Mouse (Mus musculus): ENCODE measurements around the gene Dnajc28. TPM values are rescaled to one million over a fixed set of nuclear protein-coding genes. Genes with fewer than 3 reads are reported as not detected.

Gene Dnajc28
- polyA plus RNA-seq, 1 experiment from 2014 or later: 6.4 TPM

GRCm38 (mm10) chr16:91601081-91601480 lies 17.7 kb downstream of the Dnajc28 start:
- WGBS: 59% methylated on average over 4 of the region's 4 CpGs
- no peak for ATAC-seq (ENCODE audit: low FRiP score, low read depth)
- Histone ChIP-seq H3K27me3 (replicated peaks) (no peaks in the 10 kb centered on the region), H3K36me3 (no peaks in the 10 kb centered on the region), H3K4me2 (replicated peaks) (no peak overlapping the region), H3K4me3 (no peak overlapping the region), H3K27ac (no peak overlapping the region), H3K4me1 (peaks cover 5% of the 10 kb centered on the region; the same call in 1 of the 2 replicates), H3K9me3 (no peaks in the 10 kb centered on the region), H3K9ac (no peak overlapping the region)

GRCm38 (mm10) chr16:91599242-91599641 lies 19.6 kb downstream of the Dnajc28 start:
- H3K4me3 ChIP-seq: no peak overlapping the region
- no peak overlapping the region for H3K9ac ChIP-seq
- no peaks in the 10 kb centered on the region for H3K27me3 ChIP-seq (replicated peaks)
- ATAC-seq (ENCODE audit: low FRiP score, low read depth): no peak
- no peaks in the 10 kb centered on the region for H3K36me3 ChIP-seq
- H3K4me1 ChIP-seq: peaks cover 5% of the 10 kb centered on the region; the same call in 1 of the 2 replicates
- no peak overlapping the region for H3K27ac ChIP-seq
- no peaks in the 10 kb centered on the region for H3K9me3 ChIP-seq
- H3K4me2 ChIP-seq (replicated peaks): no peak overlapping the region

DNA sequence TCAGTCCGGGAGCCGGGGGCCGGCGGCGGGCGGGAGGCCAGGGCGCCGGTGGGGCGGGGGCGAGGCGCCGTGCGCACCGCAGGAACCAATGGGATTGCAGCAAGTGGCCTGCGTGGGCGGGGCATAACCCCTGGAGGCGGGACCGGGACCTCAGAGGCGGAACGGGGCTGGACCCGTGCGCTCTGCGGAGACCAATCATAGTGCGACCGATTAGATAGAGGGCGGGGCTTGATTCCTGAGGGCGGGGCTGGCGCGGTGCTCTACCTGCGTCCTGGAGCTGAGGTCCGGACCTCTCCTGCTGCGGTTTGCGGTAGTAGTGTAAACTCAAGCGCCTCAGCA lies 21.2 kb downstream of the Dnajc28 start, which contains the start of gene Tmem50b:
Gene Tmem50b (minus strand): TSS at position 129 of the 339 bp plus-strand sequence.
- Histone ChIP-seq H3K9me3 (no peaks in the 10 kb centered on the region), H3K27ac (0 out of 2 replicates have a peak within 1 kb of the TSS, but pooled peaks have one; percentile 37), H3K36me3 (peaks cover 4% of the 10 kb centered on the region; the same call in 1 of the 2 replicates), H3K9ac (peak within 1 kb of the TSS; percentile 78), H3K27me3 (replicated peaks) (no peaks in the 10 kb centered on the region), H3K4me3 (peak within 1 kb of the TSS; percentile 81), H3K4me2 (replicated peaks) (peak within 1 kb of the TSS; percentile 89), H3K4me1 (peaks cover 5% of the 10 kb centered on the region; the same call in 1 of the 2 replicates)
- under 1% methylated on average over 34 of the region's 34 CpGs for whole genome bisulfite sequencing
- ATAC-seq (ENCODE audit: low FRiP score, low read depth): peak; percentile 98

DNA sequence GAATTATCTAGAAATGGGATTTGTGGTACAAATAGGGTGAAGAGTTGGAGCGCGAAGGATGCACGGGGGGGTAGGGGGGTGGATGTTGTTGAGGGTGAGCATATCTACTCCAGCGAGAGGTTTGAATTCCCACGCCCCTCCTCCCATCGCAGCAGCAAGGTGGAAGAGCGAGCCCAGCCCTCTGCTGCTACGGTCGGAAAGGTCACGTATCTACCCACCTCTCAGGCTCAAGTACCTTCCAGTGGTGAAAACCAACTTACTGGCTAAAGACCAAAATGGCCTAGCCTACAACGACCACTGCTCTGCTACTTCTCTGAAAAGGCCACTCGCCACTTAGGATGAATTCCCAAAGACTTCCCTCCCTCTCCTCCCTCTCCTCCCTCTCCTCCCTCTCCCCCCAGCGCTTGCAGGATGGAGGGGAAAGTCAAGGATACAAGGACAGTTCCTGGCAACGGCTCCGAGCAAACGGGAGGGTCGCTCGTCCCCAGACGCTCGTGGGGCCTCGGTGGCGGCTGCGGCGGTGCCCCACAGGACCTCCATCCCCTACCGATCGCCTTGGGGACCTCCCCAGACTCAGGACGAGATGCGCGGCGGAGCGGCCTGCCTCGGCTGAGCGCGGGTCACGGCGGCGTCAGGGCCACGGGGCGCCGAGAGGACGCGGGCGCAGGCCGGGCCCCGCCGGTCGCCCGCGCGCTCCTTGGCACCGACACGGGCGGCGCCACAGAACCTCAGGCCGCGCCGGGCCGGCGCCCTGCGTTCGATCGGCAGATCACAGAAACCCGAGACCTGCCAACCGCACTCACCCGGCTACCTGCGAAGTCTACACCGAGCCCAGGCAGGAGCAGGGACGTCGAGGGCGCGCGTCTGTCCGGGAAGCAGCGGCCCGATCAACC lies 21.8 kb downstream of the Dnajc28 start:
- 0 out of 2 replicates have a peak overlapping the region, but pooled peaks have one; percentile 37 for H3K27ac ChIP-seq
- H3K9me3 ChIP-seq: no peaks in the 10 kb centered on the region
- peak overlapping the region; percentile 89 for H3K4me2 ChIP-seq (replicated peaks)
- peaks cover 5% of the 10 kb centered on the region; the same call in 1 of the 2 replicates for H3K4me1 ChIP-seq
- WGBS: 1% methylated on average over 75 of the region's 75 CpGs
- H3K9ac ChIP-seq: peak overlapping the region; percentile 78
- peak overlapping the region; percentile 81 for H3K4me3 ChIP-seq
- no peaks in the 10 kb centered on the region for H3K27me3 ChIP-seq (replicated peaks)
- peak; percentile 71 for ATAC-seq (ENCODE audit: low FRiP score, low read depth)
- H3K36me3 ChIP-seq: peaks cover 7% of the 10 kb centered on the region; the same call in 1 of the 2 replicates

DNA sequence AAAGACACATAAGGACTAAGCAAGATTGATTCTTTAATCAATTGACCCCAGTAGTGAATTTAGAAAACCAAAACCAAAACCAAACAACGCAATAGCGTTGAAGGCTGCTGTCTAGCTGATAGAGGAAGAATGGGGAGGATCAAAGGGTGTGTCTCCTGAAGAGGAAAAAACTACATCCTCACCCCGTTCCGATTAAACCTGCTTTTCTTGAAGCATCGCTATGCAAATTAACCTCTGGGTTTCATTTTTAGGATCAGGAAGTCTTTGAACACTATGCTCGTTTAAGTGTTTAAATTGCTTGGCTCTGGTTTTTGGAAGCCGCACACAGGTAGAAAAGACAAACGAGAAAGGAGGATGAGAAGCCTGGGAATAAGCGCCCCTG lies 22.4 kb downstream of the Dnajc28 start:
- WGBS: 19% methylated on average over 9 of the region's 9 CpGs

GRCm38 (mm10) chr16:91595076-91595475 lies 23.8 kb downstream of the Dnajc28 start:
- Histone ChIP-seq H3K4me2 (replicated peaks) (no peak overlapping the region), H3K27me3 (replicated peaks) (no peaks in the 10 kb centered on the region), H3K4me3 (no peak overlapping the region), H3K9ac (no peak overlapping the region), H3K4me1 (peaks cover 5% of the 10 kb centered on the region; the same call in 1 of the 2 replicates), H3K27ac (no peak overlapping the region), H3K36me3 (peaks cover 7% of the 10 kb centered on the region; the same call in 1 of the 2 replicates), H3K9me3 (no peaks in the 10 kb centered on the region)
- ATAC-seq (ENCODE audit: low FRiP score, low read depth): no peak
- WGBS: 87% methylated on average over 6 of the region's 6 CpGs

More for the DNA sequence above, 22.4 kb downstream of the Dnajc28 start:
- Histone ChIP-seq H3K27me3 (replicated peaks) (no peaks in the 10 kb centered on the region), H3K4me2 (replicated peaks) (peak overlapping the region; percentile 89), H3K9ac (peak overlapping the region; percentile 78; the same call in 1 of the 2 replicates), H3K4me1 (peaks cover 5% of the 10 kb centered on the region; the same call in 1 of the 2 replicates), H3K27ac (no peak overlapping the region), H3K4me3 (peak overlapping the region; percentile 81), H3K9me3 (no peaks in the 10 kb centered on the region), H3K36me3 (peaks cover 7% of the 10 kb centered on the region; the same call in 1 of the 2 replicates)
- ATAC-seq (ENCODE audit: low FRiP score, low read depth): no peak

DNA sequence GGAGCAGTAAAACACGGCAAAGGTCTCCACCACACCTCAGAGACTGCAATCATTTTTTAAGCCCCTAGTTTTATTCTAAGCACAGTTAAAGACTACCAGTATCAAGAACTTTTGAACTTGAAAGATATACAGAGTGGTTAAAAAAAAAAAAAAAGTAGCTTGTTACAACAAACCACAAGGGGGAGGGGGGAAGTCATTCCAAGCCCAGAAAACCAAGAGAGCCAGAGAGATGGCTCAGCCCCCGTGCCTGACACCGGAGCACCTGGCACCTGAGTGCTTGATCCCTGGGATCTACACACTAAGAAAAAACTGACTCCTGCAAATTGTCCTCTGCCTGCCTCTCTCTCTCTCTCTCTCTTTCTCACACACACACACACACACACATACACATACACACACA lies 25.6 kb downstream of the Dnajc28 start:
- H3K4me2 ChIP-seq (replicated peaks): no peak overlapping the region
- H3K4me1 ChIP-seq: peaks cover 5% of the 10 kb centered on the region; the same call in 1 of the 2 replicates
- H3K9me3 ChIP-seq: no peaks in the 10 kb centered on the region
- no peak for ATAC-seq (ENCODE audit: low FRiP score, low read depth)
- no peaks in the 10 kb centered on the region for H3K27me3 ChIP-seq (replicated peaks)
- peaks cover 7% of the 10 kb centered on the region; the same call in 1 of the 2 replicates for H3K36me3 ChIP-seq
- no peak overlapping the region for H3K4me3 ChIP-seq
- 92% methylated on average over 3 of the region's 3 CpGs for WGBS
- H3K27ac ChIP-seq: no peak overlapping the region
- H3K9ac ChIP-seq: no peak overlapping the region

- WGBS: 70% methylated on average over 8 of the region's 8 CpGs
- H3K27me3 ChIP-seq (replicated peaks): no peaks in the 10 kb centered on the region
- no peaks in the 10 kb centered on the region for H3K9me3 ChIP-seq
- H3K4me2 ChIP-seq (replicated peaks): no peak overlapping the region
- peaks cover 7% of the 10 kb centered on the region; the same call in 1 of the 2 replicates for H3K36me3 ChIP-seq
- peaks cover 5% of the 10 kb centered on the region; the same call in 1 of the 2 replicates for H3K4me1 ChIP-seq
- no peak overlapping the region for H3K9ac ChIP-seq
- H3K27ac ChIP-seq: no peak overlapping the region
- no peak overlapping the region for H3K4me3 ChIP-seq
- no peak for ATAC-seq (ENCODE audit: low FRiP score, low read depth)
Measured at GRCm38 (mm10) chr16:91592162-91592561, 26.7 kb downstream of the Dnajc28 start.

DNA sequence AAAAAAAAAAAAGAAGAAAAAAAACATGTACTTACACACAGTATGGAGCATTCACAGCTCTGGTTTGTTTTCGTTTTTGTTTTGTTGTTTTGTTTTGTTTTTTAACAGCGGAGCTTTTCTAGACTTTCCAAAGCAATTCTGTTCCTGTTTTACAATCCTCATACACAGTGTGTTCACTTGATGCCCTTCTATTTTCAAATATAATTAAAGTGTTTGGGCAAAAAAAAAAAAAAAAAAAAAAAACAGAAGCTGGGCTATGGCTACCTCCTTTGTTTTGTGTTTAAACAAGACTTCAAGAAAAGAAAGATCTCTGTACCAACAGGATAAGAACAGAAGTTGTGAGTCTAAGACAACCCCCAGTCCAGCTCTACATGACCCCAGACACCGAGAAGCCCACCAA lies 30.1 kb downstream of the Dnajc28 start:
- WGBS: 87% methylated on average over 3 of the region's 3 CpGs
- Histone ChIP-seq H3K4me3 (no peak overlapping the region), H3K9me3 (no peaks in the 10 kb centered on the region), H3K4me1 (no peaks in the 10 kb centered on the region), H3K36me3 (peaks cover 22% of the 10 kb centered on the region), H3K4me2 (replicated peaks) (no peak overlapping the region), H3K27me3 (replicated peaks) (no peaks in the 10 kb centered on the region), H3K27ac (no peak overlapping the region), H3K9ac (no peak overlapping the region)
- ATAC-seq (ENCODE audit: low FRiP score, low read depth): no peak

DNA sequence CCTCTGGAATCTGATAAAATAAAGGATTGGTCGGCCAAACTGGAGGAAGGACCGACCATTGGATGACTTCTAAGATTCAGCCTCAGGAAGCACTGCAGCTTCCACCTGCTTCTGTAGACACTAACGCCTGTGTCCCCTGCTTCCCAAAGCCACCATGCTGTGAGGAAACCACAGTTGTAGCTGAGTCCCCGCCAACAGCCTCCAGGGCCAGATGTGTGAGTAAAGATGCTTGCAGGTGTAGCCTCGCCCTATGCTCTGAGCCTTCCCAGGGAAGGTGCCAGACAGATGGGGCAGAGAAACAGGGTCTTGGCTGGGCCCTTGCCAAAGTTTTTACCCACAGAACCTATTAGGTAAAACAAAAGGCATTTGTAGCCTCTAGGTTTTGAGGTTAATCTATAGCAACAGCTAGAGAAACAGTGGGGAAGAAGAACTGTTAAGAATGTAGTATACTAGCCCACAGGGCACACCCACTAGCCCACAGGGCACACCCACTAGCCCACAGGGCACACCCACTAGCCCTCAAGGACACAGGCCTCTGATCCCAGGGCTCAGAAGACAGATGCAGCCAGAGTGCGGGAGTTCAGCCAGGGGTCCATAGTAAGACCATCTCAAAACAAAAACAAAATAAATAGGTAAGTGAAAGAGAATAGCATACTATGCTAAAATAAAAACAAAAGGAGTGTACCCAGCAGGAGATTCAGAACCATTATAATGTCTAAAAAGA lies 30.9 kb downstream of the Dnajc28 start:
- Histone ChIP-seq H3K4me2 (replicated peaks) (no peak overlapping the region), H3K9ac (no peak overlapping the region), H3K4me1 (no peaks in the 10 kb centered on the region), H3K27ac (no peak overlapping the region), H3K27me3 (replicated peaks) (no peaks in the 10 kb centered on the region), H3K4me3 (no peak overlapping the region), H3K9me3 (no peaks in the 10 kb centered on the region), H3K36me3 (peaks cover 21% of the 10 kb centered on the region)
- WGBS: 61% methylated on average over 6 of the region's 6 CpGs
- ATAC-seq (ENCODE audit: low FRiP score, low read depth): no peak

GRCm38 (mm10) chr16:91586244-91586643 lies 32.6 kb downstream of the Dnajc28 start:
- no peak for ATAC-seq (ENCODE audit: low FRiP score, low read depth)
- H3K9me3 ChIP-seq: no peaks in the 10 kb centered on the region
- no peak overlapping the region for H3K4me2 ChIP-seq (replicated peaks)
- no peaks in the 10 kb centered on the region for H3K4me1 ChIP-seq
- peaks cover 21% of the 10 kb centered on the region for H3K36me3 ChIP-seq
- no peak overlapping the region for H3K9ac ChIP-seq
- H3K27me3 ChIP-seq (replicated peaks): no peaks in the 10 kb centered on the region
- WGBS: 91% methylated on average over 6 of the region's 6 CpGs
- no peak overlapping the region for H3K27ac ChIP-seq
- H3K4me3 ChIP-seq: no peak overlapping the region

- Histone ChIP-seq H3K27ac (no peak overlapping the region), H3K4me2 (replicated peaks) (no peak overlapping the region), H3K9ac (no peak overlapping the region), H3K4me3 (no peak overlapping the region), H3K4me1 (no peaks in the 10 kb centered on the region), H3K9me3 (no peaks in the 10 kb centered on the region), H3K27me3 (replicated peaks) (no peaks in the 10 kb centered on the region), H3K36me3 (peaks cover 24% of the 10 kb centered on the region)
- WGBS: 92% methylated on average over 5 of the region's 5 CpGs
- no peak for ATAC-seq (ENCODE audit: low FRiP score, low read depth)
Measured at GRCm38 (mm10) chr16:91585617-91586016, 33.2 kb downstream of the Dnajc28 start.

All from neural tube, embryonic 12.5 days (tissue).